Mouse (Mus musculus): Measurements from ENCODE around the gene Ptprq.

Gene Ptprq

GRCm38 (mm10) chr10:107628104-107628503, 91.7 kb downstream of the Ptprq start:
- no peak for DNase-seq (ENCODE audit: low read depth, low spot score)

GRCm38 (mm10) chr10:107626648-107627047, 93.2 kb downstream of the Ptprq start:
- no peak for DNase-seq (ENCODE audit: low read depth, low spot score)

GRCm38 (mm10) chr10:107624211-107624610, 95.6 kb downstream of the Ptprq start:
- no peak for DNase-seq (ENCODE audit: low read depth, low spot score)

- no peak for DNase-seq (ENCODE audit: low read depth, low spot score)
Observed at GRCm38 (mm10) chr10:107615460-107615859, 104.4 kb downstream of the Ptprq start.

- no peak for DNase-seq (ENCODE audit: low read depth, low spot score)
Observed at GRCm38 (mm10) chr10:107601371-107601770, 118.5 kb downstream of the Ptprq start.

- DNase-seq (ENCODE audit: low read depth, low spot score): no peak
Observed at GRCm38 (mm10) chr10:107583360-107583759, 136.5 kb downstream of the Ptprq start.

- no peak for DNase-seq (ENCODE audit: low read depth, low spot score)
Observed at GRCm38 (mm10) chr10:107569044-107569443, 150.8 kb downstream of the Ptprq start.

GRCm38 (mm10) chr10:107568261-107568660, 151.6 kb downstream of the Ptprq start:
- DNase-seq (ENCODE audit: low read depth, low spot score): no peak

- DNase-seq (ENCODE audit: low read depth, low spot score): no peak
Observed at GRCm38 (mm10) chr10:107562875-107563274, 157.0 kb downstream of the Ptprq start.

- DNase-seq (ENCODE audit: low read depth, low spot score): no peak
Observed at GRCm38 (mm10) chr10:107560881-107561280, 159.0 kb downstream of the Ptprq start.

- no peak for DNase-seq (ENCODE audit: low read depth, low spot score)
Observed at GRCm38 (mm10) chr10:107543026-107543425, 176.8 kb downstream of the Ptprq start.

GRCm38 (mm10) chr10:107528758-107529157, 191.1 kb downstream of the Ptprq start:
- DNase-seq (ENCODE audit: low read depth, low spot score): no peak

- DNase-seq (ENCODE audit: low read depth, low spot score): no peak
Observed at GRCm38 (mm10) chr10:107519216-107519615, 200.6 kb downstream of the Ptprq start.

- DNase-seq (ENCODE audit: low read depth, low spot score): no peak
Observed at GRCm38 (mm10) chr10:107516641-107517040, 203.2 kb downstream of the Ptprq start.

- DNase-seq (ENCODE audit: low read depth, low spot score): no peak
Observed at GRCm38 (mm10) chr10:107514735-107515134, 205.1 kb downstream of the Ptprq start.

GRCm38 (mm10) chr10:107506397-107506796, 213.5 kb downstream of the Ptprq start:
- DNase-seq (ENCODE audit: low read depth, low spot score): no peak

- no peak for DNase-seq (ENCODE audit: low read depth, low spot score)
Observed at GRCm38 (mm10) chr10:107503430-107503829, 216.4 kb downstream of the Ptprq start.

- DNase-seq (ENCODE audit: low read depth, low spot score): no peak
Observed at GRCm38 (mm10) chr10:107502193-107502592, 217.7 kb downstream of the Ptprq start.

- no peak for DNase-seq (ENCODE audit: low read depth, low spot score)
Observed at GRCm38 (mm10) chr10:107499656-107500055, 220.2 kb downstream of the Ptprq start.

GRCm38 (mm10) chr10:107496402-107496801, 223.4 kb downstream of the Ptprq start:
- DNase-seq (ENCODE audit: low read depth, low spot score): no peak

- no peak for DNase-seq (ENCODE audit: low read depth, low spot score)
Observed at GRCm38 (mm10) chr10:107494568-107494967, 225.3 kb downstream of the Ptprq start, which contains the start of gene Myf6. Gene Myf6, minus strand, starts transcription at chr10:107494737.

GRCm38 (mm10) chr10:107493580-107494474, 226.0 kb downstream of the Ptprq start:
- DNase-seq (ENCODE audit: low read depth, low spot score): no peak

GRCm38 (mm10) chr10:107492867-107493579, 226.8 kb downstream of the Ptprq start:
- DNase-seq (ENCODE audit: low read depth, low spot score): no peak
